Mouse (Mus musculus) urinary bladder, postnatal 14 days (tissue): ENCODE results near the gene Dnase2a.

Source experiments
- DNase-seq: peaks from one replicate; pipeline ENCODE4 v3.0.0; 2021; ENCODE audit warnings: low spot score

Gene Dnase2a

GRCm38 (mm10) chr8:84970135-84970790, 61.9 kb downstream of the Dnase2a start:
- DNase-seq: no peak

DNA sequence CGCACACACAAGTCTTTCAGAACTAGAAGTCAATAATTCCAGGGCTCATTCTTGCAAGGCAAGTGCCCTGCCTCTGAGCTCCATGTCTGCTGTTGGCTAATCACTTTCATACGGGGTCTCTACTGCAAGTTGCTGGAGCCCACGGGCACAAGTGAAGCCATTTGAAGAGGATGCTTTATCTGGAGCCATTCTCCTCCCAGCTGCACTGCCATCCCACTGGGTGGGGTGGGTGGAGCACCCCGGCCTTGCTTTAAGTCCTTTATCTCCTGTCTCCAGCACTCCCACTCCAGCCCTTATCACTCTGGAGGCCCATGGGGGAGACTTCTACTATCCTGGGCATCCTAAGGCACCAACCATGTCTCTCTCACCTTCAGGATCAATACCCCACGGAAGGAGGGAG, 62.6 kb downstream of the Dnase2a start:
- DNase-seq: no peak
